Mouse (Mus musculus): ENCODE results near the gene Acoxl.

Gene Acoxl

GRCm38 (mm10) chr2:128104815-128105214, 266.1 kb downstream of the Acoxl start:
- no peak for DNase-seq (ENCODE audit: extremely low read depth, insufficient read length, low spot score)

- DNase-seq (ENCODE audit: extremely low read depth, insufficient read length, low spot score), result no peak
These were observed 267.0 kb downstream of the Acoxl start for GRCm38 (mm10) chr2:128105651-128106050.

DNA sequence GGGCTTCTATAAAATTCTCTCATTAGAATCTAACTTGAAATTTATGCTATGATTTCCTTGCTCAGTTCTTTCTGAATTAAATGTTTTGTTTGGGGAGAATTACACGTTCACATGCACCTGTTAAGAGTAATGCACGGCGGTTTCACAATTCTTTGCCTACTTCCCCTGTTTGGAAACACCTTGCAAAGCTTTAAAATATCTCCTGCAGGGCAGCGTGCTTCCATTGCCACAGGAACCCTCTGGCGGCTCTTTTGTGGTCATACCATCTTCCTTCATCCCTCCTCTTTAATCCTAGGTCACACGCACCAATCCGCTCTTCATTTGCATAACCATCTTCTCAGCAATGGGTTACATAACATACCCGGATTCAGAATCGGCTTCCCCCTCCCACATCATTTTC, 272.9 kb downstream of the Acoxl start:
- DNase-seq (ENCODE audit: extremely low read depth, insufficient read length, low spot score), result no peak

GRCm38 (mm10) chr2:128114621-128115020, 275.9 kb downstream of the Acoxl start:
- no peak for DNase-seq (ENCODE audit: extremely low read depth, insufficient read length, low spot score)

DNA sequence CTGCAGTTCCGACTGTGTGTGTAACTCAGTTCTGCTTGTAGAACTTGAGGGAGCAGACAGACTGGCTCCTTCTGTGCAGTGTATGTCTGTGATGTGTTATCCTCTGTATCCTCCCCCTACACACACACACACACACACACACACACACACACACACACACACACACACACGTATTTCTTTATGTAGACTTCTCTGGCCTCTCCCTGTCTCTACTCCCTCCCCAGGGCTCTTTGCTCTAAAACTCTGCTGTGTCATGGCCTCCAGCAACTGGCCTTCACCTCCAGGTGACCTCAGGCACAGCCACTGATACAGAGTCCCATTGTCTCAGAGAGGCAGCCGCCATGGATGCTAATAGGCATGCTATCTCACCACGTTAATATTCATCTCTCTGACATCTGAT, 276.9 kb downstream of the Acoxl start:
- no peak for DNase-seq (ENCODE audit: extremely low read depth, insufficient read length, low spot score)

DNA sequence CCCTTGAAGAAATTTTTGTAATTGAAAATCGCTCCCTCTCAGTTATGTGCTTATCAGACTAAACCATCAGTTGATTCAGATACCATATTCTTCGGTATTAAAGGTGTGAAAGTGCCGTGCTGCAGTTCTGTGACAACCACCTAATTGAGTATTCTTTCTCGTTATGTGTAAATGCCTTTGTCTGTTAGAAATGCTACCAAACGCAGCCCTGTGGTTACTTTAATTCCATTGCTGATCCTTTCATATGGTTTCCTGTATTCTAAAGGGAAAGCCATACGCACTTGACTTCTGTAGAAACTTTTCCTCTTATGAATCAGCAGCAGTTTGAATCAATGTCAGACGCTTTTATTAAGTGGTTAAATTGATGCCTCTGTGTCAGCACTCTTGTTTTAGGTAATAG, 278.9 kb downstream of the Acoxl start:
- DNase-seq (ENCODE audit: extremely low read depth, insufficient read length, low spot score), result no peak

- DNase-seq (ENCODE audit: extremely low read depth, insufficient read length, low spot score), result no peak
These were observed 280.3 kb downstream of the Acoxl start for GRCm38 (mm10) chr2:128118971-128119370.

DNA sequence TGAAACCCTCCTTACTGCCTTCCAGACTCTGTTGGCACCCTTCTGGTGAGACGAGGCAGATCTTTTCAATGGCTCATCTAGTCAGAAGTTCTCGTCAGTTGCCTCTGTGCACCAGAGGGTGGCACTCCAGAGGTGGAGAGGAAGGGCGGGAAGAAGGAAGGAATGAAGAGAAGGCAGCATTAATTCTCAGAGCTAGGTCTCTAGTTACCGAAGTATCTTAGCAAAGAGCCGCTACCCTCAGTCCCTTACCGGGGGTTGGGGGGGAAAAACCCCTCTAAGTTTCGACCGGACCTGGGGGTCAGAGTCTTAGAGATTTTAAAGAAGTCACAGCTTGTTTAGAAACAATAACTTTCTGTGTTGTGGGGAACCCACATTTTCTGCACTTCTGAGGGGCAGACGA, 283.8 kb downstream of the Acoxl start:
- DNase-seq (ENCODE audit: extremely low read depth, insufficient read length, low spot score), result peak; percentile 52

DNA sequence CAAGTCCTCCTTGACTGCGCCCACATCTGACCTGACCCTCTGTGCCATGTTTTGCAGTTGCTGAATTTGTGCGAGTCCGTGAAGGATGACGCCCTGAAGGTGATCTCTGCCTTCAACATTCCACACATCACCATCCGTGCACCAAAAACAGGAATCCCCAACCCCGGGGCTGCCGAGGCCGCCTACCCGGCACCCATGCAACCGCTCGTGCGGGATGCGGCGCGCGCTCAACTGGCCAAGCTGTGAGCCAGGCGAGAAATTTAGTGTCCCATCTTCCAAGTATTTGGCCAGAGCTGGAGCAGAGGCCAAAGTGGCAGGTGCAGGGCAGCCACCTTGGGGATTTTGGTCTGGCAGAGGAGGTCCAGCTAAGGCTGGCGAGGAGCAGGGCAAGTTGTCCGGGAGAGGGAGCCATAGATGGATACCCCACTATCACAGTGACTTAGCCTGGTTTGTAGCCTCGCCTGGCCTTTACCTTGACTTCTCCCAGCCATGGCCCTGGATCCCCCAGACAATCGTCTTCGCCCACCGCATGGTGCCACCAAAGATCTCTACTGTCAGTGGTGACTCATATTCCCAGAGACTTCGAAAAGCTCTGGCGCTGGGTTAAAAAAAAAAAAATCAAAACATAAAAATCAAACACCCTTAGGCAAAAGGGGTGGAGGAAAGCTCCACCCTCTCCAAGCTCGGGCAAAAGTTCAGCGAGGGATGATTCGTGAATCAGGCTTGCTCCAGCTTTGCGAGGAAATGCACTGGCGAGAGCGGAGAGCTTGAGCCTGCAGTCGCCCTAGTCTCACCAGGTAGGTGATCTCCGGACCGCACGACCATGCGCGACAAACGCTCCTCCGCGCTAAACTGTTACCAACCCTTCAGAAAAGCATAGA, 284.5 kb downstream of the Acoxl start:
- DNase-seq (ENCODE audit: extremely low read depth, insufficient read length, low spot score), result peak; percentile 68

DNA sequence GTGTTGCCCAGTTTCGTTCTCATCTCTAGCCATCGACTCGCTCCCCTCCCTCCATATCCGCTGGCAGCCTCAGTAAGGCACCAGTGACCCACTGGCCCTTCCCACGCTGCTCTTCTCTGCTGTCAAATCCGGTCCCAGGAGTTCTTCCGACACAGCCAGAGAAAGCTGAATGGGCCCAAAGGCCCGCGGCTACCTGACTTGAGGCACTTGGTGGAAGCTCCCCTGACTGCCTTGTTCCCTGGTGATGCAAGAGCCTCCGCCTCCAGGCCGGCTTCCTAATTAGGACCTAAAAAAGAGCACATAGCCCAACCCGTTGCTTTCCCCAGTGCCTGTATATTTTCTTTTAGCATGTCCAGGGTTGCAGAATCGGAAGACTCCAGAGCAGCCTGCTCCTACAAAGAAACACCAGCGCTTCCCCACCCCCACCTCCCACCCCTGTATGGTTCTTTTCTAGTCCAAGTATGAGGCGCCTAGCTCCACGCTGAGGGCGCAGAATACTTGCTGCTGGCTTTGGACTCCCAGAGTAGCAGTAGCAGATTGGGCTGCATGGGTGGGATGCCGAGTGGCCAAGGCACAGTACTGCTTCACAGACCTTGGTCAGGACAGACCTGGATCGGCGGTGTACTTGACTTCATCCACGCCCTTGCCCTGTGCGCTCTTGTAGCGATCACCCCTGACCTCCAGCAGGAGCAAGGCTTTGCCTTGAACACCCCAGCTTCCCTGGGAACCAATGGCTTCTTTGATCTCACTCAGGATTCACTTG, 285.4 kb downstream of the Acoxl start:
- DNase-seq (ENCODE audit: extremely low read depth, insufficient read length, low spot score), result no peak

- DNase-seq (ENCODE audit: extremely low read depth, insufficient read length, low spot score), result no peak
These were observed 286.0 kb downstream of the Acoxl start for GRCm38 (mm10) chr2:128124693-128125092.

DNA sequence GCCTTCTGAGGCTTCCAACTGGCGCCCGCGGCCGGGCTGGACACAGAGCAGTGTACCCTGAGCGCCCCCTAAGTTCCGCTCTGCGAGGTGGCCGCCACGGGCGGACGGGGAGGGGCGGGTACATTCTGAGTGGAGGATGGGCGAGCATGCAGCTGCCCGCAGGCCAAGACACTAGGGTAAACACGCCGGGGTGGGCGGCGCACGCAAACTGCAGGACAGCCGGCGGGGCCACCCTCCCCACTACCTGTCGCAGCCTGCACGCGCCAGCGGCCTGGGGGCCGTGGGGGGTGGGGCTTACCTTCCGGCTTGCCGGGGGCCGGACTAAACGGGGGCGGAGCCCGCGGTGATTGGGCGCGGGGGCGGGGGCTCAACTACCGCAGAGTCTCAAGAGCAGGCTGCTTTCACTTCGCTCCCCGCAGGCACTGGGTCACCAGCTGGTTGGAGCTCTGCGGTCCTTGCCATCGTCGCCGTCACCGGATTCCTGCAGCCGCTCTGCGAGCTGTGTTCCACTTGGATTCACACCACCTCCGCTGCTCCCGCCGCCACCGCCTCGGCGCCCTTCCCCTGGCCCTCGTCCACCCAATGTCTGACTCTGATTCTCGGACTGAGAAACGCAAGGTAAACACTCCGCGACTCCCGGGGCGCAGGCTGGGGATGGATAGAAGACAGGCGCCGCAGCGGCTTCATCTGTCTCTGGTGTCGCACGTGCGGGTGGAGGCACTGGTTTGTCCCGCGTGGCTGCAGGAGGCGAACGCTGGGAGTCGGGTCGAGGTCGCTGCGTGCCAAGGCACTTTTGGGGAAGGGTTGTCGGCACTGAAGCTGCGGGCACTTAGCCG, 287.2 kb downstream of the Acoxl start, which contains the start of gene Bcl2l11:
Gene Bcl2l11, plus strand, starts transcription at position 404 of the 836 bp plus-strand sequence.
- peak; percentile 97 for DNase-seq (ENCODE audit: extremely low read depth, insufficient read length, low spot score)

GRCm38 (mm10) chr2:128126591-128127051, 287.9 kb downstream of the Acoxl start:
- no peak for DNase-seq (ENCODE audit: extremely low read depth, insufficient read length, low spot score)

- peak; percentile 94 for DNase-seq (ENCODE audit: extremely low read depth, insufficient read length, low spot score)
These were observed 288.5 kb downstream of the Acoxl start for GRCm38 (mm10) chr2:128127121-128127671.

DNA sequence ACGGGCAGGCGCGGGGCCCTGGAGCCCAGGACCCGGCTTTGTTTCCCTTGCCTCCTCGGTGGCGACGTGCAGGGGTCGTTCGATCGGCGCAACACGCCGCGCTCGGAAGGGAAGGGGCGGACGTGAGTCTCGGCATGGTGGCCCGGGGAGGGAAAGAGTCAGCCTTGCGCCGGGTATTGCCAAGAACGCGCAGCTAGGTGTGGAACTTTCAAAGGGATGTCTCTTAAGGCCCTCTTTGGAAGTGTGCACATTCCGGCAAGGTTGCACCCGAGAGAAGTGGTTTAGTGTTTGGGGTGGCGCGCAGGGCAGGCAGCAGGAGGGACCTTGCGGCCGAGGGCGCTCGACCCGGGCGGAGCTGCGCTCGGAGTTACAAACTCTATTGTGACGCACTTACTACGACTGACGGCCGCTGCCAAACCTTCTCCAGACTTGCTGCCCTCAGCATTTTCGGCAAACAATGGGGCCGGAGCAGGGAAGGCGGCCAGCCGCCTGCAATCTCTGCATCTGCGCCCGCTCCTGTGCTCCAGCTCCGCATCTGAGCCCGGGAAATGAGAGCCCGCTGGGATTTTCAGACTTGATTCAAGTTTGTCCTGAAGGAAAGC, 289.1 kb downstream of the Acoxl start:
- DNase-seq (ENCODE audit: extremely low read depth, insufficient read length, low spot score), result peak; percentile 92

GRCm38 (mm10) chr2:128128532-128128931, 289.9 kb downstream of the Acoxl start:
- DNase-seq (ENCODE audit: extremely low read depth, insufficient read length, low spot score), result no peak

GRCm38 (mm10) chr2:128131503-128131902, 292.8 kb downstream of the Acoxl start:
- DNase-seq (ENCODE audit: extremely low read depth, insufficient read length, low spot score), result no peak

DNA sequence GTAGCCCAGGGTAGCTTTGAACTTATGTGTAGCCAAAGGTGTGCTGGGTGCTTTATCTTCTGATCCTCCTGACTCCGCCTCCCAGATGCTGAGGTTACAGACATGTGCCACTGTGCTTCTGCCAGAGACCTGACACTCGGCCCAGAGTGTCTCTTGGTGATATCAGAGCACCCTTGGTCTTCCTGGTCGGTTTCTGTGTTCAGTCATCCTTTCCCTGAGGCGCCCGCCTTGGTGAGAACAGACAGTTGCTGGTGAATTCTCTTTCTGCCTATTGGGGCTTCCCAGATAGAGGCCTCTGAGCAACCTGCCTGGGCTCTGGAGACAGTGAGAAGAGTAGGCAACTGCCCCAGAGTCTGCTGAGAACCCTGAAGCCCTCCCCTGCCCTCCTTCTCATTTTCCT, 294.0 kb downstream of the Acoxl start:
- DNase-seq (ENCODE audit: extremely low read depth, insufficient read length, low spot score), result no peak

GRCm38 (mm10) chr2:128133865-128134264, 295.2 kb downstream of the Acoxl start:
- no peak for DNase-seq (ENCODE audit: extremely low read depth, insufficient read length, low spot score)

DNA sequence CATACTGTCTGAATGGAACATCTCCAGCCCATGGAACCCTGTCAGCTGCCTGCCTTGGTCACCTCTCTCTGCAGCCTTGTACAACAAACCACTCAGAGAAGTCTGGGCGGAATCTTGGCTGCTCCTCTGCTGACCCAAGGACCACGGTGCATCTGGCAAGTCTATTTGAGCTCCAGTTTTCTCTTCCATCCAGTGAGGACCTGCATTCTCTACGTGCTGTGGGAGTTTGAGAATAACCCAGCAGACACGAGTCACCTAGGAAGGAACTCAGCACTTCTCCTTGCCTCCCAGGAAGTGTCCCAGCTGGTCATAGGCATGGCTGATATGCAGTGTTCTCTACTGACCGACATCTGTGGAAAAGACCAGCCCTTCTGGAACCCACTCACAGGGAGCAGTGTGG, 295.8 kb downstream of the Acoxl start:
- no peak for DNase-seq (ENCODE audit: extremely low read depth, insufficient read length, low spot score)
